Mouse (Mus musculus) stomach, postnatal 0 days (tissue): ENCODE data around the gene 1700025C18Rik.

Source experiments
- CTCF ChIP-seq: IDR thresholded peaks from 2 replicates; pipeline ENCODE4 v1.5.1; 2016; ENCODE audit warnings: antibody characterized with exemption, low read depth, mild to moderate bottlenecking, moderate library complexity
- EP300 ChIP-seq: optimal IDR thresholded peaks from 2 replicates; pipeline ENCODE3; 2016; ENCODE audit warnings: antibody characterized with exemption

- TF ChIP-seq CTCF (no peak), EP300 (no peak)
These were observed 34.0 kb downstream of the 1700025C18Rik start for GRCm38 (mm10) chr2:165056377-165057085.
